Mouse (Mus musculus) midbrain, embryonic 14.5 days (tissue): ENCODE results near the gene Ydjc. TPM values are rescaled to one million over a fixed set of nuclear protein-coding genes. Genes with fewer than 3 reads are reported as not detected.

Experiments used
- ATAC-seq: fragments of 200-750 bp; cut with Nextera tagmentation; 2 replicates; pipeline ENCODE4 v1.8.0; 2017; ENCODE audit warnings: moderate number of reproducible peaks, moderate library complexity; ENCODE audit not compliant: low FRiP score, low TSS enrichment
- DNase-seq: peaks from one replicate; pipeline ENCODE4 v3.0.0-alpha.2; 2015
- H3K27ac ChIP-seq: fragments of 300-500 bp; sonication (generic); replicated peaks from 2 replicates; pipeline ENCODE4 v1.5.1; 2014; ENCODE audit warnings: mild to moderate bottlenecking, low read depth, low read length, moderate library complexity
- H3K27me3 ChIP-seq: fragments of 300-500 bp; sonication (generic); 2 replicates; pipeline ENCODE4 v1.6.1; 2014; ENCODE audit warnings: low read length, control low read depth, mixed read lengths; ENCODE audit not compliant: control insufficient read depth, insufficient read depth
- H3K36me3 ChIP-seq: fragments of 300-500 bp; sonication (generic); 2 replicates; pipeline ENCODE4 v1.6.1; 2014; ENCODE audit warnings: low read length, control low read depth; ENCODE audit not compliant: control insufficient read depth, insufficient read depth
- H3K4me1 ChIP-seq: fragments of 300-500 bp; sonication (generic); 2 replicates; pipeline ENCODE4 v1.6.1; 2014; ENCODE audit warnings: mild to moderate bottlenecking, antibody characterized with exemption, low read length, control low read depth; ENCODE audit not compliant: control insufficient read depth, insufficient read depth
- H3K4me2 ChIP-seq: fragments of 300-500 bp; sonication (generic); 2 replicates; pipeline ENCODE4 v1.6.1; 2014; ENCODE audit warnings: mild to moderate bottlenecking, low read length, moderate library complexity
- H3K4me3 ChIP-seq: fragments of 300-500 bp; sonication (generic); replicated peaks from 2 replicates; pipeline ENCODE4 v1.5.1; 2014; ENCODE audit warnings: low read depth, low read length
- H3K9ac ChIP-seq: fragments of 300-500 bp; sonication (generic); replicated peaks from 2 replicates; pipeline ENCODE4 v1.6.1; 2014; ENCODE audit warnings: mild to moderate bottlenecking, low read length, moderate library complexity
- H3K9me3 ChIP-seq: fragments of 300-500 bp; sonication (generic); 2 replicates; pipeline ENCODE4 v1.6.1; 2016; ENCODE audit warnings: low read length, control low read depth, mixed read lengths; ENCODE audit not compliant: control insufficient read depth
- WGBS: fragments of 180-500 bp; shearing (Covaris S2); extraction: QIAGEN DNeasy Blood & Tissue Kit; methylation state at CpG from one replicate; pipeline ENCODE4 v1.1.7; 2014; 5-methylcytosine and 5-hydroxymethylcytosine counted together
- polyA plus RNA-seq: library from polyadenylated mRNA; unstranded; fragments of >200 nt; fragmentation: Nextera tagmentation; extraction: Ambion mirVana; gene quantifications from 2 replicates; pipeline ENCODE4 v1.2.1, GENCODE M21; 2014

The Ydjc gene
- polyA plus RNA-seq, 1 experiment from 2014 or later = 34.2 TPM

DNA sequence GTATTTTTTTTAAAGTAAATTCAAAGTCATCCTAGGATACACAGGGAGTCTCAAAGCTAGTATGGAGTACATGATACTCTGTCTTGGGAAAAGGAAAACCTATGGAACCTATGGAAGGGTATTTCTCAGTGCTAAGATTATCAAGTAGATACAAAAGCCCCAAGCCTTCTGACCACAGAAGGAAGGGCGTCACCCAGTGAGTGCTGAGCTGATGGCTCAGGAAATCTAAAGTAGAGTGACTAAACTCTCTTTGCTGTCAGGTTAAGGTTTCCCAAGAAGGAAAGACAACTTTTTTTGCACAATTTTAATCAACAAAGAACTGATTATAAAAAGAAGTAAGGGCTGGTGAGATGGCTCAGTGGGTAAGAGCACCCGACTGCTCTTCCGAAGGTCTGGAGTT lies 35.3 kb downstream of the Ydjc start:
- H3K27me3 ChIP-seq = no peaks in the 10 kb centered on the region
- no peak overlapping the region for H3K27ac ChIP-seq
- ATAC-seq (no peak), DNase-seq (no peak)
- no peak overlapping the region for H3K4me2 ChIP-seq
- H3K9me3 ChIP-seq = no peaks in the 10 kb centered on the region
- 91% methylated on average over 3 of the region's 3 CpGs for WGBS
- no peaks in the 10 kb centered on the region for H3K4me1 ChIP-seq
- no peak overlapping the region for H3K9ac ChIP-seq
- no peak overlapping the region for H3K4me3 ChIP-seq
- peaks cover 11% of the 10 kb centered on the region for H3K36me3 ChIP-seq

- H3K27me3 ChIP-seq = no peaks in the 10 kb centered on the region
- H3K9me3 ChIP-seq = no peaks in the 10 kb centered on the region
- no peak overlapping the region for H3K27ac ChIP-seq
- no peak overlapping the region for H3K4me2 ChIP-seq
- H3K4me3 ChIP-seq = no peak overlapping the region
- ATAC-seq (no peak), DNase-seq (no peak)
- no peak overlapping the region for H3K9ac ChIP-seq
- H3K36me3 ChIP-seq = peaks cover 3% of the 10 kb centered on the region; the same call in 1 of the 2 replicates
- no peaks in the 10 kb centered on the region for H3K4me1 ChIP-seq
- WGBS = 88% methylated on average over 4 of the region's 4 CpGs
Observed at GRCm38 (mm10) chr16:17181382-17181781, 37.0 kb downstream of the Ydjc start.

DNA sequence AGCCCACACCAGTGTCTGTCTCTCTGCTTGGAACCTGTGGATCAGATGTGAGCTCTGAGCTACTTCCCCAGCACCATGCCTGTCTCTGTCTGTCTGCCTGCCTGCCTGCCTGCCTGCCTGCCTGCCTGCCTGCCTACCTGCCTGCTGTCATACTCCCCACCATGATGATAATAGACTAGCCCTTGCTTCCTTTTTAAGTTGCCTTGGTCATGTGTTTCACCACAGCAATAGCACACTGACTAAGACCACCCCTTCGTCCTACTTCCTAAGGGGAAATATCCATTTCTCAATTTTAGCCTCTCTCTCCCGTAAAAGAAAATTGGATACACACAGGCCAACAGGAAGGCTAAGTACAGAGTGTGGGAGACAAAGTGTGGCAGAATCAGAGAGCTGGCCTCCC lies 37.7 kb downstream of the Ydjc start:
- 90% methylated on average over 2 of the region's 2 CpGs for WGBS

GRCm38 (mm10) chr16:17183003-17183402 lies 38.6 kb downstream of the Ydjc start:
- Histone ChIP-seq H3K4me1 (no peaks in the 10 kb centered on the region), H3K27ac (no peak overlapping the region), H3K36me3 (peaks cover 8% of the 10 kb centered on the region; the same call in 1 of the 2 replicates), H3K9ac (no peak overlapping the region), H3K4me3 (no peak overlapping the region), H3K4me2 (no peak overlapping the region), H3K9me3 (no peaks in the 10 kb centered on the region), H3K27me3 (no peaks in the 10 kb centered on the region)
- DNase-seq = no peak
- no peak for ATAC-seq
- 85% methylated on average over 3 of the region's 3 CpGs for WGBS

More for the DNA sequence above, 37.7 kb downstream of the Ydjc start:
- DNase-seq = no peak
- no peak overlapping the region for H3K4me2 ChIP-seq
- ATAC-seq = no peak
- no peaks in the 10 kb centered on the region for H3K9me3 ChIP-seq
- no peaks in the 10 kb centered on the region for H3K4me1 ChIP-seq
- H3K36me3 ChIP-seq = peaks cover 6% of the 10 kb centered on the region; the same call in 1 of the 2 replicates
- no peak overlapping the region for H3K9ac ChIP-seq
- H3K27me3 ChIP-seq = no peaks in the 10 kb centered on the region
- H3K4me3 ChIP-seq = no peak overlapping the region
- H3K27ac ChIP-seq = no peak overlapping the region

DNA sequence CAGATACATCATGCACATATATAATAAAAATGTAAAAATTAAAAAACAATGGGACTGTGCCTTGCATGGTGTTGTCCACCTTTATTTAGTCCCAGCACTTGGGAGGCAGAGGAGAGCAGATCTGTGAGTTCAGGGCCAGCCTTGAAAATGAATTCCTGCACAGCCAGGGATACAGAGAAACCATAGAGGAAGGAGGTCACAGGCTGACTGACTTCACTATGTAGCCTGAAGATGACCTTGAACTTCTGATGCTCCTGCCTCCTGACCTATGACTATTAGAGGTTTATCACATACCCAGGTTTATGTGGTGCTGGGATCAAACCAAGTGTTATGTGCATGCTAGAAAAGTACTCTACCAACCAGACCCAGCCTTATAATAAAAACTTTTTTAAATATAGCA lies 41.1 kb downstream of the Ydjc start:
- Histone ChIP-seq H3K4me3 (no peak overlapping the region), H3K27ac (no peak overlapping the region), H3K9ac (no peak overlapping the region), H3K4me2 (no peak overlapping the region), H3K36me3 (peaks cover 8% of the 10 kb centered on the region; the same call in 1 of the 2 replicates), H3K4me1 (no peaks in the 10 kb centered on the region), H3K27me3 (no peaks in the 10 kb centered on the region), H3K9me3 (no peaks in the 10 kb centered on the region)
- DNase-seq = no peak
- ATAC-seq = no peak

- no peaks in the 10 kb centered on the region for H3K27me3 ChIP-seq
- no peak overlapping the region for H3K4me2 ChIP-seq
- H3K4me3 ChIP-seq = no peak overlapping the region
- no peak for DNase-seq
- peaks cover 6% of the 10 kb centered on the region; the same call in 1 of the 2 replicates for H3K36me3 ChIP-seq
- no peak for ATAC-seq
- WGBS = over 99% methylated on average over 4 of the region's 4 CpGs
- H3K27ac ChIP-seq = no peak overlapping the region
- no peaks in the 10 kb centered on the region for H3K4me1 ChIP-seq
- no peak overlapping the region for H3K9ac ChIP-seq
- no peaks in the 10 kb centered on the region for H3K9me3 ChIP-seq
Observed at GRCm38 (mm10) chr16:17193823-17194222, 49.4 kb downstream of the Ydjc start.

GRCm38 (mm10) chr16:17200121-17200952 lies 55.9 kb downstream of the Ydjc start:
- Histone ChIP-seq H3K4me1 (peaks cover 12% of the 10 kb centered on the region), H3K4me2 (peak overlapping the region; percentile 90), H3K36me3 (peaks cover 3% of the 10 kb centered on the region; the same call in 1 of the 2 replicates), H3K9me3 (no peaks in the 10 kb centered on the region), H3K27me3 (no peaks in the 10 kb centered on the region), H3K4me3 (peak overlapping the region; percentile 97), H3K27ac (peak overlapping the region; percentile 78; the same call in 1 of the 2 replicates), H3K9ac (peak overlapping the region; percentile 99)
- ATAC-seq (no peak), DNase-seq (peak; percentile 1)
- 11% methylated on average over 24 of the region's 24 CpGs for WGBS

DNA sequence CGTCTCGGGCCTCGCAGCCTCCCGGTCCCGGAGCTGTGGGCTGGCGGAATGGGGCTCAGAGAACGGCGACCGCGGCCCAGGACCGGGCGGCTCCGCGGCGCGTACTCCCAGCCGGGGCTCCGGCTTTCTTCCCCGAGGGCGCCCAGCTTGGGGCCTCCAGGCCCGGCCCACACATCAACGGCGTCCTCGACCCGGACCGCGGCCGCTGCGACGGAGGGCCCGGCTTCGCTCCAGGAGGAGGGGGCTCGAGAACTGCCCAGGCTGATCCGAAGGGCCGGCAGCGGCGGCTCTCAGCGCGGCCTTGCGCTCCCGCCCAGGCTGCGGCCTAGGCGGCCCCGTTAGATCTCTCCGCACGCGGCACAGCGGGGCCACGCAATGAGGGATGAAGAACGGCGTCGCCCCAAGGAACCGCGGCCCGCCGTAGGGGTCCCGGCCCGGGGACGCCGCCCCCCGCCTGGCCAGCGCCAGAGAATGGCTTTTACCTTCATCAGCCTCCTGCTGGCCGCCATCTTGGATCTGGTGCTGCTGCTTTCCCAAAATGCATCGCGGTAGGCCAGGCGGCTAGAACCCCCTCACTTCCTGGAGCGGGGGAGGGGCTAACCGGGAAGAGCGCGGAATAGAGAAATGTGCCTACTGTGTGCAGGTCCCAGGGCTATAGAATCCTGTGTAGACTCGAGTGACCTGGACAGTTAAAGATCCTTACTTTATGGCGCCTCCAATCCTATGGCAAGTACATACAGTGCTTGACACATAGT lies 56.7 kb downstream of the Ydjc start:
- Histone ChIP-seq H3K4me2 (peak overlapping the region; percentile 90), H3K9me3 (no peaks in the 10 kb centered on the region), H3K36me3 (peaks cover 3% of the 10 kb centered on the region; the same call in 1 of the 2 replicates), H3K27me3 (no peaks in the 10 kb centered on the region), H3K27ac (peak overlapping the region; percentile 78), H3K9ac (peak overlapping the region; percentile 99), H3K4me3 (peak overlapping the region; percentile 97), H3K4me1 (peaks cover 12% of the 10 kb centered on the region)
- DNase-seq = peak; percentile 92
- under 1% methylated on average over 72 of the region's 72 CpGs for WGBS
- peak; percentile 89 for ATAC-seq
